Mouse (Mus musculus) small intestine, adult 2 months (tissue): ENCODE data around the gene Mios.

ENCODE experiments used
- CTCF ChIP-seq: fragments of 200-500 bp; IDR thresholded peaks from 2 replicates; pipeline ENCODE4 v1.5.1; 2012; ENCODE audit warnings: low read depth, mild to moderate bottlenecking, control low read depth, inconsistent platforms, low read length, moderate library complexity, mixed read lengths; ENCODE audit not compliant: insufficient replicate concordance, insufficient read length; ENCODE audit errors: extremely low read depth
- POLR2A ChIP-seq: fragments of 200-500 bp; IDR thresholded peaks from 2 replicates; pipeline ENCODE4 v1.6.1; 2012; ENCODE audit warnings: low read depth, mild to moderate bottlenecking, control low read depth, inconsistent platforms, low read length, moderate library complexity

- TF ChIP-seq POLR2A: no peak
- no peak for TF ChIP-seq CTCF
Measured at GRCm38 (mm10) chr6:8210661-8211060, 1.6 kb downstream of the Mios start.
